Mouse (Mus musculus) forebrain, postnatal 0 days (tissue): ENCODE data around the gene Scel. TPM values are rescaled to one million over a fixed set of nuclear protein-coding genes. Genes with fewer than 3 reads are reported as not detected.
A peak's percentile ranks its signal among the peaks of the same experiment; 100 is the strongest.

ENCODE experiments used
- ATAC-seq: fragments of 200-750 bp; cut with Nextera tagmentation; 2 replicates; pipeline ENCODE4 v1.8.0; 2017; ENCODE audit warnings: mild to moderate bottlenecking, moderate library complexity
- DNase-seq: peaks from one replicate; pipeline ENCODE4 v3.0.0-alpha.2; 2015
- H3K27ac ChIP-seq: fragments of 300-500 bp; sonication (generic); 2 replicates; pipeline ENCODE4 v1.5.1; 2014; ENCODE audit warnings: low read depth, mild to moderate bottlenecking, antibody characterized with exemption, low read length, moderate library complexity, mixed read lengths
- H3K27me3 ChIP-seq: fragments of 300-500 bp; sonication (generic); 2 replicates; pipeline ENCODE4 v1.6.1; 2014; ENCODE audit warnings: mild to moderate bottlenecking, low read length, mixed read lengths; ENCODE audit not compliant: insufficient read depth
- H3K36me3 ChIP-seq: fragments of 300-500 bp; sonication (generic); 2 replicates; pipeline ENCODE4 v1.6.1; 2014; ENCODE audit warnings: mild to moderate bottlenecking, moderate library complexity; ENCODE audit not compliant: insufficient read depth
- H3K4me1 ChIP-seq: fragments of 300-500 bp; sonication (generic); 2 replicates; pipeline ENCODE4 v1.6.1; 2014; ENCODE audit warnings: antibody characterized with exemption; ENCODE audit not compliant: insufficient read depth
- H3K4me2 ChIP-seq: fragments of 300-500 bp; sonication (generic); 2 replicates; pipeline ENCODE4 v1.6.1; 2014; ENCODE audit warnings: low read depth, mild to moderate bottlenecking, moderate library complexity
- H3K4me3 ChIP-seq: fragments of 300-500 bp; sonication (generic); 2 replicates; pipeline ENCODE4 v1.5.1; 2014; ENCODE audit warnings: low read depth, low read length, mixed read lengths
- H3K9ac ChIP-seq: fragments of 300-500 bp; sonication (generic); 2 replicates; pipeline ENCODE4 v1.6.1; 2014; ENCODE audit warnings: mild to moderate bottlenecking
- H3K9me3 ChIP-seq: fragments of 300-500 bp; sonication (generic); 2 replicates; pipeline ENCODE4 v1.6.1; 2016; ENCODE audit warnings: low read length
- CTCF ChIP-seq: sonication (generic); IDR thresholded peaks from 2 replicates; pipeline ENCODE4 v1.5.1; 2016; ENCODE audit warnings: antibody characterized with exemption, control low read depth, low read depth
- WGBS: fragments of 180-500 bp; shearing (Covaris S2); extraction: QIAGEN DNeasy Blood & Tissue Kit; methylation state at CpG from one replicate; pipeline ENCODE4 v1.1.7; 2014; 5-methylcytosine and 5-hydroxymethylcytosine counted together
- polyA plus RNA-seq: library from polyadenylated mRNA; unstranded; fragments of >200 nt; fragmentation: Nextera tagmentation; extraction: Ambion mirVana; gene quantifications from 2 replicates; pipeline ENCODE4 v1.2.1, GENCODE M21; 2015
- total RNA-seq: library from RNA; depleted of rRNA; stranded (reverse); fragments of >200 nt; gene quantifications from 2 replicates; pipeline ENCODE4 v1.2.3, GENCODE M21; 2014

Gene Scel
- total and polyA plus RNA-seq, 2 experiments from 2014 or later: 0.29 to 0.30 TPM

DNA sequence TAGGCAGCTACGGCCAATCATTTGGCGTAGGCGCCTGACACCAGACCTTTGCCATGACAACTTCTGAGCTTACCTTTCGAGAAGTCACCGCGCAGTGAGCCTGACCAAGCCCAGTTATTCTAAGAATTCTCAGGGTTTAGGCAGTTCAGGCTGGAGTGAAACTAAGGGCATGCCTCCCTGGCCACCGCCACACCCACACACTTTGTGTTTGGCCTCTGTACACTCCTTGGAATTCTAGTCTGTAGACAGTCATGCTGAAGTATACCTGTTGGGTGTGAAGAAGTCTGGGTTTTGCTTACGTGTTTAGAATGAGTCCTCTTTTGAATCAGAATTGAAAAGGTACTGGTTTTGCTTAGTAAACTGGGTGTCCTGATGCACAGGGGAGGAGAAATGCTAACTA lies 3.6 kb upstream of the Scel start:
- ATAC-seq: no peak
- WGBS: 95% methylated on average over 8 of the region's 8 CpGs
- no peaks in the 10 kb centered on the region for H3K27me3 ChIP-seq
- no peaks in the 10 kb centered on the region for H3K4me1 ChIP-seq
- H3K9me3 ChIP-seq: no peaks in the 10 kb centered on the region
- TF ChIP-seq CTCF: no peak
- H3K36me3 ChIP-seq: no peaks in the 10 kb centered on the region
- H3K4me2 ChIP-seq: no peak overlapping the region
- no peak overlapping the region for H3K9ac ChIP-seq
- H3K27ac ChIP-seq: no peak overlapping the region
- DNase-seq: no peak
- no peak overlapping the region for H3K4me3 ChIP-seq

DNA sequence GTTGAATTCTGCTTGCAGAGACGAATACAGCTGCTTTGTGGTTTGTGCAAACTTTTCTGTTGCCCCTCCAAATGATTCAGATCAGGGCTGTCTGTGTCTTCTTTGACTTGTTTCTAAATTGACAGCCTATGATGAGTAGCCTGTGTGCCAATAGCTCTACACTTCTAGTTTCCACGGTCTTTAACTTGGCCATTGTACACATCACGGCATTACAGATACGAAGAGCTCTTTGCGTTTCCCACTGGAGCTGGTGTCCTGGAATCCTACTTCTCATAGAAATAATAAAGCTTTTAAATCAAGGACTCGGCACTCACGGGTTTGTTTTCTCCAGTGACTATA lies 300 bp downstream of the Scel start:
- no peak for DNase-seq
- ATAC-seq: no peak

GRCm38 (mm10) chr14:103515419-103515818 lies 2.3 kb downstream of the Scel start:
- Histone ChIP-seq H3K9ac (no peak overlapping the region), H3K27ac (no peak overlapping the region), H3K4me2 (no peak overlapping the region), H3K9me3 (no peaks in the 10 kb centered on the region), H3K4me3 (no peak overlapping the region), H3K27me3 (no peaks in the 10 kb centered on the region), H3K36me3 (no peaks in the 10 kb centered on the region), H3K4me1 (no peaks in the 10 kb centered on the region)
- no peak for TF ChIP-seq CTCF
- 82% methylated on average over 8 of the region's 8 CpGs for WGBS
- peak; percentile 54 for ATAC-seq
- DNase-seq: no peak

More for the DNA sequence above, 300 bp downstream of the Scel start:
- H3K36me3 ChIP-seq: no peaks in the 10 kb centered on the region
- no peak for TF ChIP-seq CTCF
- no peak overlapping the region for H3K4me3 ChIP-seq
- no peaks in the 10 kb centered on the region for H3K27me3 ChIP-seq
- WGBS: 61% methylated on average over 7 of the region's 7 CpGs
- H3K27ac ChIP-seq: no peak overlapping the region
- H3K9ac ChIP-seq: no peak overlapping the region
- H3K9me3 ChIP-seq: no peaks in the 10 kb centered on the region
- H3K4me2 ChIP-seq: peak overlapping the region; percentile 29
- no peaks in the 10 kb centered on the region for H3K4me1 ChIP-seq

DNA sequence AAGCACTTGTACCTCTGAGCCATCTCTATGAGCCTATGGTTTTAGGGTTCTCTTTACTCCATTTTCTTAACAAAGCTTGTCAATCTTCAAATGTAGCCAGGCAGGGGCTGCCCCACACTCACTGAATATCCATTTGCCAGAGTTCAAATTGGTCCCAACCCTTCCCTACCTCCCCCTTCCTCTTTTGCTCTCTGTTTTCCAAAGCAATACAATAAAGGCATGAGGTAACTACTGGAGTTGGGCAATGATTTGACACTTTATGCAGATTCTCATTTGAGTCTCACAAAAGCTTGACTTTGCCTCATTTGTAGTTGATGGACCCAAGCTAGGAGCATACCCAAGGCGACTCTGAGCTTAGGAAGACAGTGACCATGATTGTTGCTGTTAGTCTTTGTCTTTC lies 13.1 kb downstream of the Scel start:
- DNase-seq (no peak), ATAC-seq (no peak)
- H3K27ac ChIP-seq: no peak overlapping the region
- H3K4me1 ChIP-seq: 0 out of 2 replicates have a peak, but pooled peaks cover 4% of the 10 kb centered on the region
- 87% methylated on average over 1 of the region's 1 CpGs for WGBS
- no peak overlapping the region for H3K4me2 ChIP-seq
- no peaks in the 10 kb centered on the region for H3K27me3 ChIP-seq
- H3K4me3 ChIP-seq: no peak overlapping the region
- no peak for TF ChIP-seq CTCF
- H3K9ac ChIP-seq: no peak overlapping the region
- H3K9me3 ChIP-seq: no peaks in the 10 kb centered on the region
- no peaks in the 10 kb centered on the region for H3K36me3 ChIP-seq

- Histone ChIP-seq H3K4me3 (no peak overlapping the region), H3K27ac (no peak overlapping the region), H3K4me1 (0 out of 2 replicates have a peak, but pooled peaks cover 4% of the 10 kb centered on the region), H3K4me2 (no peak overlapping the region), H3K36me3 (no peaks in the 10 kb centered on the region), H3K9ac (no peak overlapping the region), H3K27me3 (no peaks in the 10 kb centered on the region), H3K9me3 (no peaks in the 10 kb centered on the region)
- no peak for DNase-seq
- ATAC-seq: no peak; the same call in 1 of the 2 replicates
- TF ChIP-seq CTCF: no peak
- WGBS: 33% methylated on average over 13 of the region's 13 CpGs
Observed at GRCm38 (mm10) chr14:103529733-103530367, 16.7 kb downstream of the Scel start.

DNA sequence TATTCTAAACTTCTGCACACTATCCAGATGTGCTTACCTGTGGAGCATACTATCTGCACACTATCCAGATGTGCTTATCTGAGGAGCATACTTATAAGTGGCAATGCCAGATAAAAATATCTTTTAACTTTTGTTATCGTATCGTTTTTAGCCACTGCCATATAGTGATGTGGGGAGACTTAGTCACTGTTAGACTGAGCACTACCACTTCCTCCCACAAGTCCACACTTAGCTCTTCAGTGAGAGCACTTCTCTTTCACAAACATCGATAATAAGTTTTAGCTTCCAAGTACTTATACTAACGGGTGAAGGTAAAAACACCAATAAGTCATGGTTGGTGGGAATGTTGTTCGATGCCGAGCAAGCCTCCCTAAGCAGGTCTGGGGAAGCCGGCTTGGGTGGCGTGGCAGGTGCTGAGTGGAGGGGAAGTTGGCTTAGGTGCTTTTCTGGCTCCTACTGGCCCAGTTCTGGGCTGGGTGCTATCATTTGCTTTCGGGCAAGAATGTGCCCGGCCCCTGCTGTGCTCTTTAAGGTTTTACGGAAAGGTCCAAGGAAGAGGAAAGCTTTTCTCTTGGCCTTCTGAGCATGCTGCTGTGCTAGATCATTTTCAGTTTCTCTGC lies 18.7 kb downstream of the Scel start:
- Histone ChIP-seq H3K27me3 (no peaks in the 10 kb centered on the region), H3K4me2 (no peak overlapping the region), H3K9me3 (no peaks in the 10 kb centered on the region), H3K27ac (no peak overlapping the region), H3K4me3 (no peak overlapping the region), H3K4me1 (0 out of 2 replicates have a peak, but pooled peaks cover 4% of the 10 kb centered on the region), H3K36me3 (no peaks in the 10 kb centered on the region), H3K9ac (no peak overlapping the region)
- 92% methylated on average over 11 of the region's 11 CpGs for WGBS
- ATAC-seq: no peak
- no peak for TF ChIP-seq CTCF
- no peak for DNase-seq

- WGBS: 86% methylated on average over 8 of the region's 8 CpGs
- Histone ChIP-seq H3K27ac (no peak overlapping the region), H3K9me3 (no peaks in the 10 kb centered on the region), H3K9ac (no peak overlapping the region), H3K4me3 (no peak overlapping the region), H3K27me3 (no peaks in the 10 kb centered on the region), H3K36me3 (no peaks in the 10 kb centered on the region), H3K4me1 (no peaks in the 10 kb centered on the region), H3K4me2 (no peak overlapping the region)
- no peak for TF ChIP-seq CTCF
- no peak for DNase-seq
- ATAC-seq: no peak
Observed at GRCm38 (mm10) chr14:103535511-103536024, 22.4 kb downstream of the Scel start.
